ENCODE assay signal across 8 mouse cellular contexts in genomic region chr11:118908431-118908980, GRCm38 (mm10). TPM values are rescaled to one million over a fixed set of nuclear protein-coding genes. Genes with fewer than 3 reads are reported as not detected.
DNase-seq lines count a peak whose midpoint lies in the region; ATAC-seq lines count a peak whose summit lies in the region.

No protein-coding gene starts in this region.

- peak overlapping the region; percentile 98 for H3K27ac ChIP-seq in hindbrain, embryonic 14.5 days
- peak overlapping the region; percentile 99 for H3K27ac ChIP-seq in neural tube, embryonic 13.5 days (replicated peaks)

- no peaks in the 10 kb centered on the region for H3K36me3 ChIP-seq in hindbrain, embryonic 14.5 days (replicated peaks; ENCODE audit: control insufficient read depth, insufficient read depth)
- H3K36me3 ChIP-seq in neural tube, embryonic 13.5 days: no peaks in the 10 kb centered on the region

- H3K4me2 ChIP-seq in hindbrain, embryonic 14.5 days (replicated peaks): peak overlapping the region; percentile 65
- peak overlapping the region; percentile 89 for H3K4me2 ChIP-seq in neural tube, embryonic 13.5 days

- peak overlapping the region; percentile 88 for H3K4me3 ChIP-seq in hindbrain, embryonic 14.5 days (replicated peaks; ENCODE audit: low read length)
- peak overlapping the region; percentile 87 for H3K4me3 ChIP-seq in neural tube, embryonic 13.5 days

- H3K4me1 ChIP-seq in hindbrain, embryonic 14.5 days (replicated peaks; ENCODE audit: control insufficient read depth, insufficient read depth, low read length): peaks cover 40% of the 10 kb centered on the region
- peaks cover 60% of the 10 kb centered on the region for H3K4me1 ChIP-seq in neural tube, embryonic 13.5 days (replicated peaks)

- DNase-seq in left cerebral cortex, postnatal 36 days (ENCODE audit: low spot score in 2 of 2): peak; percentile 51 to 57
- no peak for DNase-seq in left cerebral cortex, postnatal 14 days (ENCODE audit: low spot score in 2 of 2)
- DNase-seq in cerebellum, postnatal 36 days: peak; percentile 66 to 69
- peak; percentile 45 for DNase-seq in hindbrain, embryonic 14.5 days (ENCODE audit: low spot score)
- no peak for DNase-seq in gastrocnemius, adult 8-10 months (ENCODE audit: low spot score in 2 of 2)
- no peak for DNase-seq in c-Kit-positive CD71-positive TER-119-positive erythroid progenitor cells, embryonic 14.5 days (ENCODE audit: low spot score)
- DNase-seq in spleen, postnatal 4 days (ENCODE audit: low spot score in 2 of 2): no peak

- under 1% methylated on average over 44 of the region's 52 CpGs for WGBS in hindbrain, embryonic 14.5 days
- under 1% methylated on average over 46 of the region's 52 CpGs for WGBS in neural tube, embryonic 13.5 days

- ATAC-seq in hindbrain, embryonic 14.5 days (ENCODE audit: low FRiP score): no peak
- ATAC-seq in neural tube, embryonic 13.5 days (ENCODE audit: low read depth): peak; percentile 28; the same call in 1 of the 2 replicates

- intact Hi-C loops in left cerebral cortex, postnatal 36 days (cut with DNase I): loop anchor here (2.0 to 5.0 kb wide), 3 partner anchors 46 to 166 kb away; no protein-coding TSS in a partner anchor
- intact Hi-C loops in left cerebral cortex, postnatal 14 days (cut with DNase I): loop anchor here (5.0 to 10.0 kb wide), 3 partner anchors 51 to 151 kb away; no protein-coding TSS in a partner anchor

- peak overlapping the region; percentile 97 for H3K9ac ChIP-seq in hindbrain, embryonic 14.5 days
- peak overlapping the region; percentile 98 for H3K9ac ChIP-seq in neural tube, embryonic 13.5 days

- no peaks in the 10 kb centered on the region for H3K9me3 ChIP-seq in hindbrain, embryonic 14.5 days (ENCODE audit: control insufficient read depth, low read length)
- H3K9me3 ChIP-seq in neural tube, embryonic 13.5 days: no peaks in the 10 kb centered on the region

- no peaks in the 10 kb centered on the region for H3K27me3 ChIP-seq in hindbrain, embryonic 14.5 days (ENCODE audit: control insufficient read depth, insufficient read depth, low read length)
- H3K27me3 ChIP-seq in neural tube, embryonic 13.5 days: peaks cover 33% of the 10 kb centered on the region

RNA-seq across cellular contexts. Expression of gene Rbfox3, which starts 2.9 kb away (rescaled TPM):
- total RNA-seq in left cerebral cortex, postnatal 36 days (2021): 100 to 1,000 TPM; 350 to 371 TPM
- total RNA-seq in left cerebral cortex, postnatal 14 days (2021): 100 to 1,000 TPM; 297 to 325 TPM
- 64.7 and 69.3 TPM in 2 replicates for polyA plus RNA-seq in hindbrain, embryonic 14.5 days (2014; fragmentation: Nextera tagmentation; extraction: Ambion mirVana)
- 69.4 and 71.2 TPM in 2 replicates for polyA plus RNA-seq in neural tube, embryonic 13.5 days (2015; fragmentation: Nextera tagmentation; extraction: Ambion mirVana)
- total RNA-seq in gastrocnemius, adult 8-10 months (2022): under 1 TPM in 1 of 4 experiments, not detected in 3; 0.20 TPM

Comparison
In these comparisons a context has a peak if more than half of its experiments do, and no peak if none do; other contexts are left out.
1. DNase-seq: peak in left cerebral cortex, postnatal 36 days (2 of 2), cerebellum, postnatal 36 days (2 of 2) and hindbrain, embryonic 14.5 days (single experiment); none in left cerebral cortex, postnatal 14 days (0 of 2), gastrocnemius, adult 8-10 months (0 of 2), c-Kit-positive CD71-positive TER-119-positive erythroid progenitor cells, embryonic 14.5 days (single experiment) and spleen, postnatal 4 days (0 of 2).
2. RNA of gene Rbfox3, which starts 2.9 kb away (total RNA-seq): 350 to 371 TPM in left cerebral cortex, postnatal 36 days and 297 to 325 TPM in left cerebral cortex, postnatal 14 days; 0.20 TPM in gastrocnemius, adult 8-10 months; every median in the first group is over 100 times any median in the second.